Mouse (Mus musculus): Measurements from ENCODE around the gene Mgst3.
A peak's percentile ranks its signal among the peaks of the same experiment; 100 is the strongest.

Gene Mgst3

GRCm38 (mm10) chr1:167387796-167388195 lies 5.8 kb downstream of the Mgst3 start:
- no peak for DNase-seq (ENCODE audit: low spot score in 2 of 2)

- peak in 1 of 2 experiments; percentile 60 for DNase-seq (ENCODE audit: low spot score in 2 of 2)
Measured at GRCm38 (mm10) chr1:167387310-167387709, 6.3 kb downstream of the Mgst3 start.

- no peak for DNase-seq (ENCODE audit: low spot score in 2 of 2)
Measured at GRCm38 (mm10) chr1:167386466-167386865, 7.2 kb downstream of the Mgst3 start.

- DNase-seq (ENCODE audit: low spot score in 2 of 2), result no peak
Measured at GRCm38 (mm10) chr1:167385636-167386035, 8.0 kb downstream of the Mgst3 start.

DNA sequence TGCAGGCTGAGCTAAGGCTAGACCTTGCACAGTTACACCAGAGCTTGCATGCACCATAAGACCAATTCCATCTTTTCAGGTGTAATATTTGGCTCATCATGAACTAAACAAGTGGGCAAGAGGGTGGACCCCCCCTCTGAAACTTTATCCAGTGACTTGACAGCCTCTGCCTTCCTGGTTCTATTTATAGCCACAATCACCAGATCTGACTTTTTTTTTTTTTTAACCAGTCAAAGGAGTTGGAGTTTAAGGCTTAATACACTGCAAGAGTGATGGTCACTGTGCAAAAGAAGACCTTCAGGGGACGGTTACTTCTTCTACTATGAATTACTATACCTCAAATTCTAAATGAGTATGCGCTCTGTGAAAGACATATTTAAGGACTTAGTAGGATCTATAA lies 8.4 kb downstream of the Mgst3 start:
- no peak for DNase-seq (ENCODE audit: low spot score in 2 of 2)

GRCm38 (mm10) chr1:167384156-167384555 lies 9.5 kb downstream of the Mgst3 start:
- no peak for DNase-seq (ENCODE audit: low spot score in 2 of 2)

DNA sequence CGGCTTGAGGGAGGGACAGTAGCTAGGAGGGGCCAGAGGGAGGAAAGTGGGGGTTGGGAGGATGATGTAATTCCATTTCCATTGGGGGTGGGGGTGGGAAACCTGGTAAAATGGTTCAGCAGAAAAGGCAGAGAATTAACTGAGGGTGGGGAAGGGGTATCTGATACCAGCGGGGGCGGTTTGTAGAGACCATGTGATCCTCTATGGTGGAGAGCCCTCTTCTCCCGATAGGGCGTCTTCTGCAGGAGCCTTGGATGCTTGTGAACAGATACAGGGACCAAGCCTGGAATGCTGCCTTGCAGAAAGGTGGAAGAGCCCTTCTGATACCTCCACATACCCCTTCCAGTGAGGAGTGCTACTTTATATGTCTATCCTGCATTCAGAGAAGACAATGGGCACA lies 10.5 kb downstream of the Mgst3 start:
- DNase-seq (ENCODE audit: low spot score in 2 of 2), result no peak

GRCm38 (mm10) chr1:167382763-167383162 lies 10.9 kb downstream of the Mgst3 start:
- DNase-seq (ENCODE audit: low spot score in 2 of 2), result no peak

DNA sequence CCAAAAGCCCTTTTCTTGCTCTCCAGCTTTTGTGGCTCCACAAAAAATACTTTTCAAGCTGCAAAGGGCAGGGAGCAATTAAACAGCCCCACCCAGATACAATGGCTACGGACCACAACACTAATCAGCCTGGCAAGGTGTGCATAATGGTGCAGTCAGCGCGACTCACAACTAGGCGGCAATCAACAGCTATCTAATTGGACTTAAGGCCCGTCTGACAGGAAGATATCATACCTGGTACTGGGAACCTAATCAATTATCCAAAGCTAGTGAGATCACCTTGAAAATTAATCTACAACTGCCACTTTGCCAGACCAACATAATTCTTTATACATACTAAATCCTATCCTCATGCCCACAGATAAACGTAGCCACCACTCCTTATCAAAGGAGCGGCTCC lies 11.3 kb downstream of the Mgst3 start:
- no peak for DNase-seq (ENCODE audit: low spot score in 2 of 2)

GRCm38 (mm10) chr1:167381050-167382015 lies 12.3 kb downstream of the Mgst3 start:
- DNase-seq (ENCODE audit: low spot score in 2 of 2), result no peak

DNA sequence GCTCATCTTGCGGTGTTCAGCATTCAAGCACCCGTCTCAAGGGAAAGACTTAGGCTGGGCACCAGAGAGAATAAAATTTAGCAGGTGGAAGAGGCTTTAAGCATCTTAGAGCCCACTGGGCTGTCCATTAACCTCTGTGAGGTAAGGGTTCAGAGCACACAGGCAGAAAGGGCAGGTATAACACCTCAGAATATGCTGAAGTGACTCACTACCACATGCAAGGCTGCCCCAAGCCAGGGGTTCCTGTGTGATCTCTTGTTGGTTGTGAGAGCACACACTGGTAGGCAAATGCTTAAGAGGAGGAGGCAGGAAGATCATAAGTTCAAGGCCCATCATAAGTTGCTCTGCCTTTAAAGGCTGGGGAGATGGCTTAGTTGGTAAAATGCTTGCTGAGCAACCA lies 13.4 kb downstream of the Mgst3 start:
- DNase-seq (ENCODE audit: low spot score in 2 of 2), result no peak

DNA sequence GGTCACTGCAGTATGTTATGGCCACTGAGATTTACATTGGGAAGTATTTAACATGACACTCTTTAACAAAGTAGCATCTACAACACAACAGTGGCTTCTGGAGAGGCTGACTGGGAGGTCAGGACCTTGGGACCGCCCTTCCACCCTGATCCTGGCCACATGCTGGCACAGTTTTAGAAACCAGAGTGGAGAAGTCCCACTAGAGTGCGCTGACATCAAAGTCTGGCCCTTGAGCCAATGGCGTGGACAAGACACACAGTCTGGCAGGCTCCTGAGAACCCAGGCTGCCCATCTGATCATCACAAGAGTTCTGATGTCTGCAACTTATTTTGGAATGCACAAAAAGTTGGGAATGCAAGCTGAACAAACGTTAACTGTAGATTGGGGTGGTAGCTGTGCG lies 13.9 kb downstream of the Mgst3 start:
- DNase-seq (ENCODE audit: low spot score in 2 of 2), result no peak

- no peak for DNase-seq (ENCODE audit: low spot score in 2 of 2)
Measured at GRCm38 (mm10) chr1:167378019-167378418, 15.6 kb downstream of the Mgst3 start.

GRCm38 (mm10) chr1:167374942-167375341 lies 18.7 kb downstream of the Mgst3 start:
- DNase-seq (ENCODE audit: low spot score in 2 of 2), result no peak

GRCm38 (mm10) chr1:167374003-167374784 lies 19.4 kb downstream of the Mgst3 start:
- peak in 1 of 2 experiments; percentile 56 for DNase-seq (ENCODE audit: low spot score in 2 of 2)

DNA sequence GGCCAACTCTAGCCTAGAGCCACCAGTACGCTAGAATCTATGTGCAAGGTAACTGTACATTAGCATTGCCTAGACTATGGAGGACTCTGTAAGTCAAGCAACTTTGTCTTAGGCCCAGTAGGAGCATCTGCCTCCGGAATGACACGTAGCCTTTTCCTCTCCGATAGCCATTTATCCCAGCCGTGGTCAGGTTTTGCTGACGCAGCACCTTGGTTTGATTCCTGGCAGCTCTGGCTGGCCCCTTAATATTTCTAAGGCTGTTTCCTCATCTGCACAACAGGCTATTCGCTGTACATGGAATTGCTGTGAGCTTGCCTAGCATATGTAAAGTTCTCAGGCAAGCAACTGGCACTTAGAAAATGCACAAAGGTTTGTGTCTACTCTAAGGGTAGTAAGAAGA lies 20.9 kb downstream of the Mgst3 start:
- DNase-seq (ENCODE audit: low spot score in 2 of 2), result no peak

DNA sequence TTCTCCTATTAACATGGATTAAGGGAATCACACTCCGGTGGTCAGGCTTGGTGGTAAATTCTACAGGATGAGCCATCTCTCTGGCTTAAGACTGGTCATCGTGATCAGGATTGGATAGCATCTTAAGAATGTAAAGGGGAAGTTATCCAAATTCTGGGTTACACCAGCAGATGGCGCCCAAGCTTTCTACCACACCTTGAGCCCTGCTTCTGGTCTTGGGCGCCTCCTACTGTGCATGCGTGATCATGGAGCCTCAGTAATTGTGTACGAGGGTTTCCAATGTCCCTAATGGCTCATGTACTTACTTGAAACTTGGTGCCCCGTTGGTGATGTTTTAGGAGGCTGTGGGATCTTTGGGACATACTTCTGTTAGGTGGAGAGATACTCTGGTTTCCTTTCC lies 23.7 kb downstream of the Mgst3 start:
- peak; percentile 70 to 73 for DNase-seq (ENCODE audit: low spot score in 2 of 2)

GRCm38 (mm10) chr1:167368513-167368912 lies 25.1 kb downstream of the Mgst3 start:
- no peak for DNase-seq (ENCODE audit: low spot score in 2 of 2)

- no peak for DNase-seq (ENCODE audit: low spot score in 2 of 2)
Measured at GRCm38 (mm10) chr1:167368018-167368417, 25.6 kb downstream of the Mgst3 start.

DNA sequence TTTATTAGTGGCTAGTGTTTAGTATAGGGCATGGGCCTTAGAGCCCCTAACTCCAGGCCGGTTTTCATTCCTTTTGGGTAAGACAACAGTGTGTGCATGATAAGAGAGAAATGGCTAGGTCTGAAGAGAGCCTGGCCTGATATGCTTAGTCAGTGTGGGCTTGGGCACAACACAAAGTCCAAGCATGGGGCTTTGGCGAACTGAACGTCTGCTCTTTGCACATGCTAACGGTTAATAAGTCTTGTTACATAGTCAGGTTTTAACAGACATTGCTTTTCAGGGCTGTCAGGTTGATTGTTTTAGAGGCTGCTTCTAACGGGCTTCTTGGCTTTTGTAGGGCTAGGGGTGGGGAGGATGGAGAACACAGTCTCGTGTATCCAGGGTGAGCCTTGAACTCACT lies 27.0 kb downstream of the Mgst3 start:
- no peak for DNase-seq (ENCODE audit: low spot score in 2 of 2)

DNA sequence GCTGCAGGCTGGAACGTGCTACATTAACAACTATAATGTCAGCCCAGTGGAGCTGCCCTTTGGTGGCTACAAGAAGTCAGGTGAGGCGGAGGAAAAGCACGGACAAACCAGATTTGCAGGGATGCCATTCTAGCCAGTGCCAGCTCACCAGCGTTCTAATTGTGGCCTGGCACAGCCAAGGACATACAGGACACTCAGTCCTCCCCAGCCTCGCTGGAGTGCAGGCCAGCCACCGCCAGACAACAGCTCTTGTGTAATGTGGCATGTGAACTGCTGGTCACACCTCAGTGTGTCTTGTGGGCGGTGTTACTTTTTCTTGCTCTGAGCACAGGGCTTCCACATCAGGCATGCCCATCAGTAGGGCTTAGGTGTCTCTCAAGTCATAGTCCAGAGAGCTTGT lies 27.8 kb downstream of the Mgst3 start:
- DNase-seq (ENCODE audit: low spot score in 2 of 2), result no peak

- DNase-seq (ENCODE audit: low spot score in 2 of 2), result no peak
Measured at GRCm38 (mm10) chr1:167363322-167363721, 30.3 kb downstream of the Mgst3 start.

DNA sequence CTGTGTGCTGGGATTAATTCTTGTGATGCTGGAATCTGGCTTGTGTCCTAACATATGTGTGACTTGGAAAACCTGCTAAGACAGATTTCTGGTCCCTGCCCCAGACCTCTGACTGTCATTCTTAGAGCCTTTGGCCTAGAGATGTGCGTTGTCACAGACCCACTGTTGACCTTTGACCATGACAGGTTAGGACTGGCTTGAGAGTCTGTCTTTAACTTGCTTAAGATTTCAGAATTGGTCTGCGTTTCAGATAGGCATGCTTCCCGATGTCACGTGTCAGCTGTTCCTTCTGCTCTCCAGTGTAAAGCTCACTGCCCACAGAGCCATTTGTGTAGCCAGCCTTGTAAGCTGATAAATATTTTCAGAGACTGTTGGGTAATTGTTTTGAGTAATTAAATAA lies 30.8 kb downstream of the Mgst3 start:
- no peak for DNase-seq (ENCODE audit: low spot score in 2 of 2)

All from urinary bladder, adult 18-20 months (tissue).